Mouse (Mus musculus): ENCODE data around the gene Mlh1. TPM values are rescaled to one million over a fixed set of nuclear protein-coding genes. Genes with fewer than 3 reads are reported as not detected.

Mlh1 gene
- polyA plus RNA-seq, 1 experiment from 2014 or later: 48.6 TPM

DNA sequence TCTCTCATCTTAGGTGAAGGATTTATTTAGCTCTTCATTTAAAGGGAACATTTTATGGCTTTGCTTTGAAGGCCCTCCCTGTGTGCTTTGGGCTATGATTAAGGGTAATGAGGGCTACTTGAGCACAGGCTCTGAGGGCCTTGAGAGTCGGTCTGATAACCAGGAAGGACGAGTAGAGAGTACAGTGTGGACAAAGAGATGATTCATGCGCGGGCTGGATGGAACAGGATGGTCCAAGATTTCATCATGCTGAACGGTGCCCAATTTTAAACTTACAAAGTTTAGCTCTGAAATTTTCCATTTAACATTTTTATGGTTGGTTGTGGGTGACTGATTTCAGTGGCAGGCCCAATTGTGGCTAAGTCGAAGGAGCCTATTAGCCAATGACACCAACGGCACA is 34.6 kb upstream of the Mlh1 start:
- Histone ChIP-seq H3K27ac (ENCODE audit: low read depth, low read length) (no peak overlapping the region), H3K4me3 (ENCODE audit: low read depth, low read length) (no peak overlapping the region), H3K9me3 (ENCODE audit: control insufficient read depth, low read length) (no peaks in the 10 kb centered on the region), H3K9ac (ENCODE audit: low read length) (no peak overlapping the region), H3K4me1 (ENCODE audit: control insufficient read depth, insufficient read depth, low read length) (no peaks in the 10 kb centered on the region), H3K27me3 (ENCODE audit: control insufficient read depth, insufficient read depth, low read length) (peaks cover 9% of the 10 kb centered on the region), H3K4me2 (ENCODE audit: low read depth) (no peak overlapping the region), H3K36me3 (ENCODE audit: control insufficient read depth, insufficient read depth, low read length) (no peaks in the 10 kb centered on the region)
- WGBS: 73% methylated on average over 7 of the region's 7 CpGs
- no peak for DNase-seq (ENCODE audit: low spot score)
- ATAC-seq (ENCODE audit: insufficient read depth, low FRiP score, low TSS enrichment): no peak

DNA sequence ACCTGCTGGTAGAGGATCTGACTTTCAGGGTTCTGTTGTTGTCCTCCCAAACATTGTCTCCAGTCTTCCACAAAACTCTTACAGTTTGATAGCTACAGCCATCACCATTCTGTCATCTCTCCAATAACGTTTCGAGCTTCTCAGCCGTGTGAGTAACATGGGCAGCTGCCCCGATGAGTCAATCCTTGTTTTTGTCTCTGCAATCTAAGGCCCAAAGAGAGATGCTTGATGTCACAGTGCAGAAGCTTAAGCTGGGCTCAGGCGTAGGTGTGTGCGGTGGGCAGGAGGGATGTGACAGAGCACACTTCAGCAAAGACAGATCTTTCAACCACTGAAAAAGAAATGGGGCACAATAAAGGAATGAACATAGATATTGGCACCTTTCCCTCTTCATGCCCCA is 32.4 kb upstream of the Mlh1 start:
- Histone ChIP-seq H3K36me3 (ENCODE audit: control insufficient read depth, insufficient read depth, low read length) (no peaks in the 10 kb centered on the region), H3K9ac (ENCODE audit: low read length) (no peak overlapping the region), H3K9me3 (ENCODE audit: control insufficient read depth, low read length) (no peaks in the 10 kb centered on the region), H3K4me1 (ENCODE audit: control insufficient read depth, insufficient read depth, low read length) (no peaks in the 10 kb centered on the region), H3K27me3 (ENCODE audit: control insufficient read depth, insufficient read depth, low read length) (no peaks in the 10 kb centered on the region), H3K4me2 (ENCODE audit: low read depth) (no peak overlapping the region), H3K27ac (ENCODE audit: low read depth, low read length) (no peak overlapping the region), H3K4me3 (ENCODE audit: low read depth, low read length) (no peak overlapping the region)
- WGBS: 96% methylated on average over 6 of the region's 6 CpGs
- no peak for ATAC-seq (ENCODE audit: insufficient read depth, low FRiP score, low TSS enrichment)
- no peak for DNase-seq (ENCODE audit: low spot score)

DNA sequence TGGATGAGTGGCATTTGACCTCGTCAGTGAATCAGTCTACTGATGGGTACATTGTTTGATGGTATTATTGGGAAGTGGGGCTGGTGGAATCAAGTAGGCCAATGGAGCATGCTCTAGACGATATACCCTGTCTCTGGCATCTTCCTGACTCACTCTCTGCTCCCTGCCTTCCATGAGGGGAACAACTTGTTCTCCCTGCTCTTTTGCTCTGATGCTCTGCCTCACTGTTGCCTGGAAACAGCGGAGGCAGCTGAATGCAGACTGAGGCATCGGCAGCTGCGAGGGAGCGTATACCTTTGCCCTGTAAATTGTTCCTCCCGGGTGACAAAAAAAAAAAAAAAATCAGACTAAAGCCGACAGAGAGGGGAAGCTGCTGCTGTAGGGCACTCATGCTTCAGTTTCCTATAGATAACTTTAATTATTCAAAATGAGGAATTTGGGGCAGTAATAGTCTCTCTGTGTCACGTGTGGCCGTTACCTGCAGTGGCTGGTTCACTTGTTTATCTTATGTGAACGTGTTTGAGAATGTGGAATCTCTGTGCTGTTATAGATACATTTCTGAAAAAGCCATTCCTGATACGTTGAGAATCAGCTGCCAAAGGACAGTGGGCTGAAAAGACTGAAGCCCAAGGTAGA is 30.7 kb upstream of the Mlh1 start:
- H3K4me2 ChIP-seq (ENCODE audit: low read depth): no peak overlapping the region
- no peaks in the 10 kb centered on the region for H3K27me3 ChIP-seq (ENCODE audit: control insufficient read depth, insufficient read depth, low read length)
- H3K4me1 ChIP-seq (ENCODE audit: control insufficient read depth, insufficient read depth, low read length): no peaks in the 10 kb centered on the region
- DNase-seq (ENCODE audit: low spot score) (no peak), ATAC-seq (ENCODE audit: insufficient read depth, low FRiP score, low TSS enrichment) (no peak)
- H3K36me3 ChIP-seq (ENCODE audit: control insufficient read depth, insufficient read depth, low read length): no peaks in the 10 kb centered on the region
- H3K9ac ChIP-seq (ENCODE audit: low read length): no peak overlapping the region
- H3K27ac ChIP-seq (ENCODE audit: low read depth, low read length): no peak overlapping the region
- WGBS: 71% methylated on average over 12 of the region's 12 CpGs
- no peaks in the 10 kb centered on the region for H3K9me3 ChIP-seq (ENCODE audit: control insufficient read depth, low read length)
- H3K4me3 ChIP-seq (ENCODE audit: low read depth, low read length): no peak overlapping the region

DNA sequence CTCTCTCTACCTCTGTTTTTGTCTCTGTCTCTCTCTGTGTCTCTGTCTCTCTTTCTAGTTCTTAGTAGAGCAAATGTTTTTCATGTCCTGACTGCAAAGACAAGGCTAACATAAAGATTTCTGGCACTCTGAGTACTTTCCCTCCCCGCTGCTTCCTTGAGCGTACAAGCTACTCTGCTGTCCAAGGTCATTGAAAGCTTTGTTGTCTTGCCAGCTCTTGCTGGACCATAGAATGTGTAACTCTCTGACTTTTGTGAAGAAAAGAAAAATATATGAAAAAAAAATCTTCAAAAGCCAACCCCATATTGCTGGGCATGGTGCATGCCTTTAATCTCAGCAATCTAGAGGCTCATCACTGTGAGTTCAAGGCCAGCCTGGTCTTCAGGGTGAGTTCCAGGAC is 27.0 kb upstream of the Mlh1 start:
- no peaks in the 10 kb centered on the region for H3K27me3 ChIP-seq (ENCODE audit: control insufficient read depth, insufficient read depth, low read length)

DNA sequence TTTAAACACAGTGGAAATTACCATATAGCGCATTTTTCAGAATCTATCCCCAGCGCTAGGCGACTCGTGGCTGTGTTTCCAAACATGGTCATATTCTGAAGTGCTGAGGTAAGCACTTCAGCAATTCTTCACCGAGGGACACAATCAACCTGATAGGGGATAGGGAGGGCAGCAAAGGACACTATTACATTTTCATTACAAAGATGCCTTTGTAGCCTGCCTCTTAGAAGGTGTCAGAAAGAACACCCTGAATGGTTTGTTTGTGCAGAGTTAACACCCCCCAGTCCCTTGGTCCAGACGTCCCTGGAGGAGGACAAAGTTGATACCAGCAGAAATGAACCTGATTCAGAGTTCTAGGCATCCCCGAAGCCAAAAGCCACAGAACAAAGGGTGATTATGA is 24.8 kb upstream of the Mlh1 start:
- H3K4me1 ChIP-seq (ENCODE audit: control insufficient read depth, insufficient read depth, low read length): no peaks in the 10 kb centered on the region
- H3K4me2 ChIP-seq (ENCODE audit: low read depth): no peak overlapping the region
- no peak for DNase-seq (ENCODE audit: low spot score)
- WGBS: 76% methylated on average over 7 of the region's 7 CpGs
- no peaks in the 10 kb centered on the region for H3K9me3 ChIP-seq (ENCODE audit: control insufficient read depth, low read length)
- H3K27ac ChIP-seq (ENCODE audit: low read depth, low read length): no peak overlapping the region
- no peak for ATAC-seq (ENCODE audit: insufficient read depth, low FRiP score, low TSS enrichment)
- no peaks in the 10 kb centered on the region for H3K27me3 ChIP-seq (ENCODE audit: control insufficient read depth, insufficient read depth, low read length)
- no peaks in the 10 kb centered on the region for H3K36me3 ChIP-seq (ENCODE audit: control insufficient read depth, insufficient read depth, low read length)
- no peak overlapping the region for H3K4me3 ChIP-seq (ENCODE audit: low read depth, low read length)
- no peak overlapping the region for H3K9ac ChIP-seq (ENCODE audit: low read length)

More for the DNA sequence above, 27.0 kb upstream of the Mlh1 start:
- Histone ChIP-seq H3K36me3 (ENCODE audit: control insufficient read depth, insufficient read depth, low read length) (no peaks in the 10 kb centered on the region), H3K9ac (ENCODE audit: low read length) (no peak overlapping the region), H3K4me1 (ENCODE audit: control insufficient read depth, insufficient read depth, low read length) (no peaks in the 10 kb centered on the region), H3K27ac (ENCODE audit: low read depth, low read length) (no peak overlapping the region), H3K4me3 (ENCODE audit: low read depth, low read length) (no peak overlapping the region), H3K9me3 (ENCODE audit: control insufficient read depth, low read length) (no peaks in the 10 kb centered on the region), H3K4me2 (ENCODE audit: low read depth) (no peak overlapping the region)
- ATAC-seq (ENCODE audit: insufficient read depth, low FRiP score, low TSS enrichment) (no peak), DNase-seq (ENCODE audit: low spot score) (no peak)
- 87% methylated on average over 2 of the region's 2 CpGs for WGBS

DNA sequence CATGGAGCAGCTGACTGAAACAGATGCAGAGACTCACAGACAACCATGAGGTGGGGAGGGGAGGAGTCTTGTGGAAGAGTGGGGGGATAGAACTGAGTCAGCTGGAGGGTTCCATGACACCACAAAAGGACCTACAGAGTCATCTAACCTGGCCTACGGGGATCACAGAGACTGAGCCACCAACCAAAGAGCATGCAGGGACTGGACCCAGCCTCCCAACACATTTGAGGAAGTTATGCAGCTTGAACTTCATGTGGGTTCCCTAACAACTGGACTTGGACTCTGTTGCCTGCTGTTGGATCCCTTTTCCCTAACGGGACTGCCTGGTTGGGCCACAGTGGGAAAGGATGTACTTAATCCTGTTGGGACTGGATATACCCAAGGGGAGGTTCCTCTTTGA is 23.7 kb upstream of the Mlh1 start:
- Histone ChIP-seq H3K27me3 (ENCODE audit: control insufficient read depth, insufficient read depth, low read length) (no peaks in the 10 kb centered on the region), H3K4me2 (ENCODE audit: low read depth) (no peak overlapping the region), H3K9me3 (ENCODE audit: control insufficient read depth, low read length) (no peaks in the 10 kb centered on the region), H3K9ac (ENCODE audit: low read length) (no peak overlapping the region), H3K27ac (ENCODE audit: low read depth, low read length) (no peak overlapping the region), H3K4me3 (ENCODE audit: low read depth, low read length) (no peak overlapping the region), H3K36me3 (ENCODE audit: control insufficient read depth, insufficient read depth, low read length) (no peaks in the 10 kb centered on the region), H3K4me1 (ENCODE audit: control insufficient read depth, insufficient read depth, low read length) (no peaks in the 10 kb centered on the region)
- 80% methylated on average over 2 of the region's 2 CpGs for WGBS
- DNase-seq (ENCODE audit: low spot score) (no peak), ATAC-seq (ENCODE audit: insufficient read depth, low FRiP score, low TSS enrichment) (no peak)

DNA sequence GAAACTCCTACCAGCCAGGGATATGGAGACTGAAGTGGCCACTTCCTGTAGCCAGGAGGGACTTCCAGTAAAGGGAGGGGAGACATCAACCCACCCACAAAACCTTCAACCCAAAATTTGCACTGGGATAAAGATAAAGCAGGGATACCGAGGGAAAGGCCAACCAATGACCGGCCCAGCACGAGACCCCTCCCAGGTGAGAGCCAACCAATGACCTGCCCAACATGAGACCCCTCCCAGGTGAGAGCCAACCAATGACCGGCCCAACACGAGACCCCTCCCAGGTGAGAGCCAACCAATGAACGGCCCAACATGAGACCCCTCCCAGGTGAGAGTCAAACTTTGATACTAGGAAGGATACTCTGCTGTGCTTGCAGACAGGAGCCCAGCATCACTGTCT is 23.3 kb upstream of the Mlh1 start:
- Histone ChIP-seq H3K4me2 (ENCODE audit: low read depth) (no peak overlapping the region), H3K4me1 (ENCODE audit: control insufficient read depth, insufficient read depth, low read length) (no peaks in the 10 kb centered on the region), H3K36me3 (ENCODE audit: control insufficient read depth, insufficient read depth, low read length) (no peaks in the 10 kb centered on the region; the same call in 1 of the 2 replicates), H3K9ac (ENCODE audit: low read length) (no peak overlapping the region), H3K27ac (ENCODE audit: low read depth, low read length) (no peak overlapping the region), H3K9me3 (ENCODE audit: control insufficient read depth, low read length) (no peaks in the 10 kb centered on the region), H3K4me3 (ENCODE audit: low read depth, low read length) (no peak overlapping the region), H3K27me3 (ENCODE audit: control insufficient read depth, insufficient read depth, low read length) (no peaks in the 10 kb centered on the region)
- WGBS: 97% methylated on average over 6 of the region's 6 CpGs
- DNase-seq (ENCODE audit: low spot score): no peak
- no peak for ATAC-seq (ENCODE audit: insufficient read depth, low FRiP score, low TSS enrichment)

DNA sequence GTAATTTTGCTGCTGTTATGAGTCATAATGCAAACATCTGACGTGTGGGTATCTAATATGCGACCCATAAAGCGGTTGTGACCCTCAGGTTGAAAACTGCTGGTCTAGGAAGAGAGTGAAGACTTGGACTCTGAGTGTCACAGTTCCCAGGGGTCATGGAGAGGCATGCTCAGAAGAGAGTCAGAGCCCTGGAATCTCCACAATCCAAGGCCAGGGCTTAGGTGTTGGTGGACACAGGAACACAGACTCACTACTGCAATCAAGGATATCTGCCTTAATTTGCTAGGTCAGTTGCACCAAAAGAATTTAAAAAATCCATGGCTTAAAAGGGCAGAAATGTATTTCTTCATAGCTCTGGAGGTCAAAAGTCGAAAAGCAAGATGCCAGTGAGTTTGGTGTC is 21.6 kb upstream of the Mlh1 start:
- Histone ChIP-seq H3K9me3 (ENCODE audit: control insufficient read depth, low read length) (no peaks in the 10 kb centered on the region), H3K9ac (ENCODE audit: low read length) (no peak overlapping the region), H3K27ac (ENCODE audit: low read depth, low read length) (no peak overlapping the region), H3K27me3 (ENCODE audit: control insufficient read depth, insufficient read depth, low read length) (no peaks in the 10 kb centered on the region), H3K4me1 (ENCODE audit: control insufficient read depth, insufficient read depth, low read length) (0 out of 2 replicates have a peak, but pooled peaks cover 2% of the 10 kb centered on the region), H3K36me3 (ENCODE audit: control insufficient read depth, insufficient read depth, low read length) (no peaks in the 10 kb centered on the region; the same call in 1 of the 2 replicates), H3K4me3 (ENCODE audit: low read depth, low read length) (no peak overlapping the region), H3K4me2 (ENCODE audit: low read depth) (no peak overlapping the region)
- 81% methylated on average over 4 of the region's 4 CpGs for WGBS
- ATAC-seq (ENCODE audit: insufficient read depth, low FRiP score, low TSS enrichment) (no peak), DNase-seq (ENCODE audit: low spot score) (no peak)

DNA sequence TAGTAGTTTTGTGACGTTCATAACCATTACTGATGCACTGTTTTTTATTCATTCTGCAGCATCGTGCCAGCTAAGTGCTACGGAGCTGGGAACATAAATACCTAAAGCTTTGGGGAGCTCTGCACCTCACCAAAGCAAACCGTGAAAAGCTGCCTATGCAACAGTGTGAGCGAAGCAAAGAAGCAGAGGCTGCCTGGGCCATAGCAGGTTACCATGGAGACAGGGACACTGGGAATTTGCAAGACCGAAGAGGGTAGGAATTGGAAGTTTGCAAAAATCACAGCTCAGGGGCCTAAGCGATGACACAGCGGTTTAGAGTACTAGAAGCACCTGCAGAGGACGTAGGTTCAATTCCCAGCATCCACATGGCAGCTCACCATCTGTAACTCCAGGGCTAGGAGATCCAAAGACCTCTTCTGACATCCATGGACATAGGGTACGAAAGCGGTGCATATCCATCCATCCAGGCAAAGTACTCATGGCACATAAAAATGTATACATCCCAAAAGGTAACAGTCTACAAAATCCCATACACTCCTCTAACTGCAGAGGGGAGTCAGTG is 19.0 kb upstream of the Mlh1 start:
- Histone ChIP-seq H3K9me3 (ENCODE audit: control insufficient read depth, low read length) (no peaks in the 10 kb centered on the region), H3K4me2 (ENCODE audit: low read depth) (no peak overlapping the region), H3K36me3 (ENCODE audit: control insufficient read depth, insufficient read depth, low read length) (no peaks in the 10 kb centered on the region; the same call in 1 of the 2 replicates), H3K4me3 (ENCODE audit: low read depth, low read length) (no peak overlapping the region), H3K4me1 (ENCODE audit: control insufficient read depth, insufficient read depth, low read length) (peaks cover 3% of the 10 kb centered on the region; the same call in 1 of the 2 replicates), H3K27ac (ENCODE audit: low read depth, low read length) (no peak overlapping the region), H3K9ac (ENCODE audit: low read length) (no peak overlapping the region), H3K27me3 (ENCODE audit: control insufficient read depth, insufficient read depth, low read length) (no peaks in the 10 kb centered on the region)
- ATAC-seq (ENCODE audit: insufficient read depth, low FRiP score, low TSS enrichment): no peak
- 74% methylated on average over 11 of the region's 11 CpGs for WGBS
- no peak for DNase-seq (ENCODE audit: low spot score)
